Mouse (Mus musculus): ENCODE data around the gene Lamb2.

Lamb2 gene

GRCm38 (mm10) chr9:108491286-108491580, 11.7 kb downstream of the Lamb2 start:
- DNase-seq (ENCODE audit: extremely low spot score) = no peak

- DNase-seq (ENCODE audit: extremely low spot score) = no peak
Measured at GRCm38 (mm10) chr9:108492043-108492750, 12.7 kb downstream of the Lamb2 start.

- DNase-seq (ENCODE audit: extremely low spot score) = no peak
Measured at GRCm38 (mm10) chr9:108493246-108493645, 13.7 kb downstream of the Lamb2 start.

GRCm38 (mm10) chr9:108494146-108494825, 14.8 kb downstream of the Lamb2 start:
- DNase-seq (ENCODE audit: extremely low spot score) = no peak

- DNase-seq (ENCODE audit: extremely low spot score) = no peak
Measured at GRCm38 (mm10) chr9:108494905-108495304, 15.4 kb downstream of the Lamb2 start.

GRCm38 (mm10) chr9:108499231-108499630, 19.7 kb downstream of the Lamb2 start:
- no peak for DNase-seq (ENCODE audit: extremely low spot score)

- DNase-seq (ENCODE audit: extremely low spot score) = no peak
Measured at GRCm38 (mm10) chr9:108499943-108500342, 20.4 kb downstream of the Lamb2 start.

GRCm38 (mm10) chr9:108506901-108507300, 27.4 kb downstream of the Lamb2 start:
- no peak for DNase-seq (ENCODE audit: extremely low spot score)

GRCm38 (mm10) chr9:108507619-108508434, 28.3 kb downstream of the Lamb2 start, which contains the start of gene Qars:
Qars (plus strand) TSS chr9:108507706.
- DNase-seq (ENCODE audit: extremely low spot score) = peak; percentile 95

- no peak for DNase-seq (ENCODE audit: extremely low spot score)
Measured at GRCm38 (mm10) chr9:108508776-108509175, 29.2 kb downstream of the Lamb2 start.

GRCm38 (mm10) chr9:108516380-108517251, 37.1 kb downstream of the Lamb2 start, which contains the start of gene Qrich1:
Qrich1 (plus strand) TSS chr9:108516806.
- DNase-seq (ENCODE audit: extremely low spot score) = peak; percentile 95

GRCm38 (mm10) chr9:108517253-108517930, 37.9 kb downstream of the Lamb2 start:
- DNase-seq (ENCODE audit: extremely low spot score) = peak; percentile 86

- DNase-seq (ENCODE audit: extremely low spot score) = no peak
Measured at GRCm38 (mm10) chr9:108517931-108518332, 38.4 kb downstream of the Lamb2 start.

- DNase-seq (ENCODE audit: extremely low spot score) = no peak
Measured at GRCm38 (mm10) chr9:108521604-108522003, 42.1 kb downstream of the Lamb2 start.

- no peak for DNase-seq (ENCODE audit: extremely low spot score)
Measured at GRCm38 (mm10) chr9:108523341-108523740, 43.8 kb downstream of the Lamb2 start.

GRCm38 (mm10) chr9:108525400-108525799, 45.9 kb downstream of the Lamb2 start:
- no peak for DNase-seq (ENCODE audit: extremely low spot score)

- DNase-seq (ENCODE audit: extremely low spot score) = no peak
Measured at GRCm38 (mm10) chr9:108530954-108531353, 51.4 kb downstream of the Lamb2 start.

- DNase-seq (ENCODE audit: extremely low spot score) = no peak
Measured at GRCm38 (mm10) chr9:108531496-108531895, 52.0 kb downstream of the Lamb2 start.

Data from embryo, embryonic 9.5 days (tissue).